Mouse (Mus musculus) testis, adult 2 months (tissue): ENCODE measurements around the gene Raly. TPM values are rescaled to one million over a fixed set of nuclear protein-coding genes. Genes with fewer than 3 reads are reported as not detected.

Source experiments
- H3K27ac ChIP-seq: fragments of 200-500 bp; 2 replicates; pipeline ENCODE4 v1.5.1; 2012; ENCODE audit warnings: low read depth, low read length; ENCODE audit not compliant: control insufficient read depth, insufficient read depth
- H3K27me3 ChIP-seq: fragments of 200-500 bp; 2 replicates; pipeline ENCODE4 v1.6.1; 2012; ENCODE audit warnings: mild to moderate bottlenecking, low read length, moderate library complexity; ENCODE audit not compliant: control insufficient read depth, insufficient read depth
- H3K36me3 ChIP-seq: fragments of 200-500 bp; 2 replicates; pipeline ENCODE4 v1.6.1; 2012; ENCODE audit warnings: mild to moderate bottlenecking, low read length; ENCODE audit not compliant: control insufficient read depth, insufficient read depth
- H3K4me1 ChIP-seq: fragments of 200-500 bp; 2 replicates; pipeline ENCODE4 v1.6.1; 2012; ENCODE audit warnings: low read length; ENCODE audit not compliant: control insufficient read depth, insufficient read depth
- H3K4me3 ChIP-seq: fragments of 200-500 bp; 2 replicates; pipeline ENCODE4 v1.5.1; 2012; ENCODE audit warnings: low read depth, mild to moderate bottlenecking, low read length, moderate library complexity, mixed read lengths; ENCODE audit not compliant: control insufficient read depth
- CTCF ChIP-seq: fragments of 200-500 bp; IDR thresholded peaks from 2 replicates; pipeline ENCODE4 v1.5.1; 2012; ENCODE audit warnings: low read depth, mild to moderate bottlenecking, inconsistent platforms, low read length, moderate library complexity; ENCODE audit not compliant: control insufficient read depth, insufficient read depth, insufficient replicate concordance
- POLR2A ChIP-seq: fragments of 200-500 bp; IDR thresholded peaks from 2 replicates; pipeline ENCODE4 v1.6.1; 2012; ENCODE audit warnings: low read depth, mild to moderate bottlenecking, inconsistent platforms, low read length, moderate library complexity; ENCODE audit not compliant: control insufficient read depth
- polyA plus RNA-seq: library from polyadenylated mRNA; depleted of rRNA; stranded (reverse); fragments of >200 nt; gene quantifications from 2 replicates; pipeline ENCODE4 v1.2.3, GENCODE M21; 2012

Gene Raly
- polyA plus RNA-seq, 1 experiment: 62.8 TPM

DNA sequence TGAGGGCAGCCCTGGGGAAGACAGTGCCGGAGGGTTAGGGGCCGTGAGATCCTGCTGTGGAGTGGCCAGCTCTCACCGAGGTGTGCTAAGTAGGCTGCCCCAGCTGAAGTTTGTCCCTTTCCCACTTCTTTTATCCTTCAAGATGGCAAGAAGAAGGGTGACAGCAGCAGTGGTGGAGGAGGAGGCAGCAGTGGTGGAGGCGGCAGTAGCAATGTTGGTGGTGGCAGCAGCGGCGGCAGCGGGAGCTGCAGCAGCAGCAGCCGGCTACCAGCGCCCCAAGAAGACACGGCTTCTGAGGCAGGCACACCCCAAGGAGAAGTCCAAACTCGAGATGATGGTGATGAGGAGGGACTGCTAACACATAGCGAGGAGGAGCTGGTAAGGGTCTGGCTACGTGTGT, 72.8 kb downstream of the Raly start:
- TF ChIP-seq CTCF (no peak), POLR2A (no peak)
- H3K4me1 ChIP-seq: no peaks in the 10 kb centered on the region
- H3K27me3 ChIP-seq: no peaks in the 10 kb centered on the region
- no peak overlapping the region for H3K27ac ChIP-seq
- peaks cover 1% of the 10 kb centered on the region for H3K36me3 ChIP-seq
- no peak overlapping the region for H3K4me3 ChIP-seq

DNA sequence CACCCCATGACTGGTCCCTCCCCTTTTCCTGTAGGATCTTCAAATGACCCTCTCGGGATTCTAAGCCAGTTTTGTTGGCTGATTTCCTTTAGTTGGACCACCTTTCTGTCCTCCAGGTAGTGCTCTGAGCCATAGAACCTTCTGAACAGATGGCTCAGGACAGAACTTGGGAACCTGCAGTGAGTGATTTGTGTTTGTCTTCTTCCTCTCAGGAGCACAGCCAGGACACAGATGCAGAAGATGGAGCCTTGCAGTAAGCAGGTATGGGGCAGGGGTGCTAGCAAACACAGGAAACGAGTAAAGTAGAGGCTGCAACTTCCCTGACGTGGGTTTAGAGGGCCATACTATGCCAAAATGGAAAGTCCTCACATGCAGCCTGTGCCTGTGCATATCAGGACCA, 74.8 kb downstream of the Raly start:
- Histone ChIP-seq H3K36me3 (peaks cover 1% of the 10 kb centered on the region), H3K4me3 (no peak overlapping the region), H3K4me1 (no peaks in the 10 kb centered on the region), H3K27ac (no peak overlapping the region), H3K27me3 (no peaks in the 10 kb centered on the region)
- TF ChIP-seq CTCF (no peak), POLR2A (no peak)

DNA sequence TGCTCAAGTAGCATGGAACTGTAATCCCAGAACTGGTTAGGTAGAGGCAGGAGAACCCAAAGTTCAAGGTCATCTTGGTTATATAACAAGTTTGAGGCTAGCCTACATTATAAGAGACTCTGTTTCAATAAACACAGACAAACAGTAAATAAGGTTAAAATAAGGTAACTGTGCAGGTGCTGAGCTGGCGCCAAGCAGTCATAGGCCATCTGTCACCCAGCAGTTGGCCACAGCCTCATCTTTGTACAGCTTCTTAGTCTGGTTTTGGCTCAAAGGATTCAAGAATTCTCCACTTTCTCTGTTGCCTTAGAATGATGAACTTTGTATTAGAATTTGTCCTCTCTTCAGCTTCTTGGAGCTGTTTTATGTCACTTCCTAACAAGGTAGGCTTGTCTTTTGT, 77.2 kb downstream of the Raly start:
- no peaks in the 10 kb centered on the region for H3K4me1 ChIP-seq
- no peak overlapping the region for H3K27ac ChIP-seq
- no peak overlapping the region for H3K4me3 ChIP-seq
- H3K27me3 ChIP-seq: no peaks in the 10 kb centered on the region
- TF ChIP-seq CTCF (no peak), POLR2A (no peak)
- peaks cover 1% of the 10 kb centered on the region for H3K36me3 ChIP-seq

DNA sequence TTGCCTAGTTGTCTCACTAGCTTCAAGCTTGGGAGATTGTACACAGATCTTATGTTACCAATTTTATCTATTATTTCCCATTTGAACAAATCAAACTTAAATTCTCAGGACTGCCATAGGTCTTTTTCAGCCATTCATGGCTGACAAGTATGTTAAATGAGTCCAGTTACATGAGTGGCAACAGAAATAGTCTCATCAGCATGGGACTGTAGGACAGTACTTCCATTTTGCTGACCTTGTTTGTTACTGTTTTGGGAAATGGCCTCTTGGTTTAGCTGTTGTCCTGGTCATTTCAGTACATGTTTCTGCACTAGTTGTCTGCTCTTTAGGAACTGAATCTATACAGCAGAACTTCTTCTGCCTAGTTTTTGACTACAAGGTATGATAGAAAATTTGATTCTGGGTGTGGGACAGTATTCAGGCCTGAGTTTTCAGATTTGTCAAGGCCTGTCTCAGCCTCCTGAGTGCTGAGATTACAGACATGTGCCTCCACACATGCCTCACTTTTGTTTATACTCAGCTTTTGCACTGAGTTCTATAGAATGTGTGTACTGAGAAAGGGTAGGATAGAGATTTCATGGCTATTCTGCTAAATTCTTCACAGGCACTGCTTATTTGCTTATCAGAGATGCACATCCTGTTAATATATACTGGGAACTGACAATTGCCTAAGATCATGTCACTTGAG, 79.2 kb downstream of the Raly start:
- Histone ChIP-seq H3K27ac (no peak overlapping the region), H3K27me3 (no peaks in the 10 kb centered on the region), H3K36me3 (no peaks in the 10 kb centered on the region; the same call in none of the 2 replicates), H3K4me1 (no peaks in the 10 kb centered on the region), H3K4me3 (no peak overlapping the region)
- TF ChIP-seq CTCF (no peak), POLR2A (no peak)

DNA sequence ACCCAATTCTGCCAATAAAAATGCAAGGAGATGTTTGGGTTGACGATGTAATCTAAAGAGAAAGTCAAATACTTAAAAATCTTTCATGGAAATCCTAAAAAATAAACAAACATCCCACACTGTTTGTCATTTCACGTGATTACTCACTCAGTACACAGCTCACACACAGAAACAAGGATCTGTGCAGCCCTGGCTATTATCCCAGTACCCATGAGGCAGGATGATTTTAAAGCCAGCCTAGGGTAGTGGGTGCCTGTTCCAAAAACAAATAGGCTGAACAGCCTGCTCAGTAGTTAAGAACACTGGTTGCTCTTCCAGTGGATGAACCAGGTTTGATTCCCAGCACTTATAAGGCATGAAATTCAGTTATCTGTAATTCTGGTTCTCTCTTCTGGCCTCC, 85.7 kb downstream of the Raly start:
- Histone ChIP-seq H3K27ac (no peak overlapping the region), H3K4me3 (no peak overlapping the region), H3K4me1 (no peaks in the 10 kb centered on the region), H3K36me3 (peaks cover 1% of the 10 kb centered on the region; the same call in 1 of the 2 replicates), H3K27me3 (no peaks in the 10 kb centered on the region)
- TF ChIP-seq CTCF (no peak), POLR2A (no peak)

DNA sequence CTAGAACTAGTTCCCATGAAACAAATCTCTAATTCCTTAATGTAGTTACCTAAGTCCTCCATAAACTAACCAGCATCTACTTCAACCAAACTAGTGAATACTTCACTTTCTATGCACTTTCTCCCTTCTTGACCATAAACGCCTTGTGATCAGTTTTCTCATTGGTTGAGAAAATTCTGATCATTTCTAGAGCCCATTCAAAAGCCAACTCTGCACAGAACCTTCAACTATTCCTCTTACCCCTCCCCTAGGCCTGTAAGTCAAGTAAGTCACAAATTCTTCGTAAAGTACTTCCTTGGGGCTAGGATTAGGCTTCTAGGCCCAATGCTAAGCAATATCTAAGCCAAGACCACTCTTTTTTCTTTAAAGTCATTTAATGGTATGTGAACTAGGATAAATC, 100.7 kb downstream of the Raly start:
- no peak overlapping the region for H3K27ac ChIP-seq
- TF ChIP-seq POLR2A (no peak), CTCF (no peak)
- no peaks in the 10 kb centered on the region for H3K36me3 ChIP-seq
- no peaks in the 10 kb centered on the region; the same call in 1 of the 2 replicates for H3K4me1 ChIP-seq
- peak overlapping the region; percentile 99 for H3K4me3 ChIP-seq
- no peaks in the 10 kb centered on the region for H3K27me3 ChIP-seq

DNA sequence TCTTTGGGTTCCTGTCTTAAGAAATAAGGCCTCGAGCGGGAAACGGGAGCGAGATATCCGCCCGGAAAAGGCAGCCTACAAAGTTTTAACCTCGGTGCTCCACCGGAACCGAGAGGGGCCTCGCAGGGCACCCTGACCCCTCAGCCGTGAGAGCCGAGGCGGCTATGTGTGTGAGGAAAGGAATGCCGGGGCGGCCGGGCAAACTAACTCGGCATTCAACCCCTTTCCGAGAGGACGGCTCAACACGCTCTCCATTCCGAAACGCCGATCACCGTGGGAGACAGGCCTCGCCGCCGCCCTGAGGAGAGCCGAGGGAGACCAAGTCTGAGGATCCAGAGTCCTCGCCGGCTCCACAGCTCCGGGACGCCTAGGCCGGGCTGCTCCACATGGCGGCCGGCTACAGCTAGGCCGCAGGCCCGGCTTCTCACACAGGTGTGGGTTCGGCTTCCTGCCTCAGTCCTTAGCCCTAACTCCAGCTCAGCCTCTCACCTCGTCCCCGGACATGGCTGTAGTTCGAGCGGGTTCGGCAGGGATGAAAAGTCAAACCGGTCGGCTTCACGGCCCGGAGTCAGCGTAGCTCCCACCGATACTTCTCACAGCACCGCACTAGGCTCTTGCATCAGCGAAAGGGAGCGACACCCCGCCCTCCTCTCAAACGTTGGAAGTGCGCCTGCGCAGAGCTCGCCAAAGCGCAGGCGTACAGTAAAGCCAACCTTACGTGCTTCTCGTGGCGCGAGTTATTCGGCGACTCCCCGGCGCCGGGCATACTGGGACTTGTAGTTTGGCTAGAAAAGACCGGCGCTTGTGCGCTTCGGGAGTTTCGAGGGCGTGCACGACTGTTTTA, 101.5 kb downstream of the Raly start, which contains the start of gene Eif2s2:
Gene Eif2s2, minus strand, starts transcription at position 735 of the 844 bp plus-strand sequence.
- Histone ChIP-seq H3K27me3 (no peaks in the 10 kb centered on the region), H3K36me3 (no peaks in the 10 kb centered on the region), H3K4me1 (no peaks in the 10 kb centered on the region; the same call in 1 of the 2 replicates), H3K27ac (peak within 1 kb of the TSS; percentile 96), H3K4me3 (peak within 1 kb of the TSS; percentile 99)
- no peak for TF ChIP-seq CTCF
- TF ChIP-seq POLR2A: peak; percentile 94

DNA sequence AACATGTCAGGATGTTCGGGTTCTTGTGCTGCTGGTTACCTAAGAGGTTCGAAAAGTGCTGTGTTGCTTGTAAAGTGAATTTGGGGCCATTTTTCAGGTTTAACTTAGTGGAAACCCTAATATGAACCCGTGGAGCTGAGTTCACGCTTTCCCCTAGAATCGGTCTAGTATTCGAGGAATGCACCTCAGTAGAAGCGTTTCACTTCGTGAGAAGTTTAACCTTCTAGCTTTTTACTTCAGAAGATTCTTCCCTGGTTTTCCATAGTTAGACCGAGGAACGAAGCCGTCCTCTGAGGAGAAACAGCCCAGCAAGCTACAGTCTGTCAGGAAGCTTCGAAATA, 102.1 kb downstream of the Raly start:
- Histone ChIP-seq H3K4me3 (peak overlapping the region; percentile 99), H3K27ac (peak overlapping the region; percentile 73), H3K36me3 (no peaks in the 10 kb centered on the region), H3K27me3 (no peaks in the 10 kb centered on the region), H3K4me1 (no peaks in the 10 kb centered on the region; the same call in 1 of the 2 replicates)
- TF ChIP-seq CTCF (no peak), POLR2A (no peak)
